Mouse (Mus musculus) megakaryocyte, adult 5-6 weeks (primary cell): ENCODE data around the gene Irf4. TPM values are rescaled to one million over a fixed set of nuclear protein-coding genes. Genes with fewer than 3 reads are reported as not detected.

Experiments used
- ATAC-seq: 2 replicates; pipeline ENCODE4 v1.8.0; 2016; ENCODE audit warnings: mild to moderate bottlenecking, inconsistent platforms; ENCODE audit not compliant: poor library complexity, severe bottlenecking
- total RNA-seq, 2 experiments: library from RNA; stranded (forward) in 1 of 2; stranded (reverse) in 1 of 2; fragments of 153-499, 151-499 nt in 1 of 2; fragments of 221-1000, 200-1000 nt in 1 of 2; gene quantifications; 2 replicates each; pipeline versions ENCODE4 v1.2.3 to v1.2.4; 2015 to 2017

Gene Irf4
- total RNA-seq, 2 experiments from 2014 or later = 12.4 to 13.0 TPM

GRCm38 (mm10) chr13:30793196-30793595 lies 44.2 kb downstream of the Irf4 start:
- no peak for ATAC-seq

GRCm38 (mm10) chr13:30793616-30794015 lies 44.6 kb downstream of the Irf4 start:
- no peak for ATAC-seq

- ATAC-seq = no peak
Measured at GRCm38 (mm10) chr13:30795960-30796359, 46.9 kb downstream of the Irf4 start.

GRCm38 (mm10) chr13:30801886-30802285 lies 52.9 kb downstream of the Irf4 start:
- ATAC-seq = no peak

- no peak for ATAC-seq
Measured at GRCm38 (mm10) chr13:30802336-30802955, 53.4 kb downstream of the Irf4 start.

GRCm38 (mm10) chr13:30809240-30809639 lies 60.2 kb downstream of the Irf4 start:
- ATAC-seq = no peak

- ATAC-seq = peak; percentile 38; the same call in 1 of the 2 replicates
Measured at GRCm38 (mm10) chr13:30813464-30813863, 64.4 kb downstream of the Irf4 start.

- peak; percentile 43; the same call in 1 of the 2 replicates for ATAC-seq
Measured at GRCm38 (mm10) chr13:30814256-30814655, 65.2 kb downstream of the Irf4 start.

Other genes with a start within 250 kb of the Irf4 start
- gene Uqcrfs1, start 203.9 kb upstream of the Irf4 start, total RNA-seq (2015) = 168 and 198 TPM in 2 replicates
- 108 and 114 TPM in 2 replicates for gene Uqcrfs1, start 203.9 kb upstream of the Irf4 start, total RNA-seq (2017)
- 77.1 and 97.8 TPM in 2 replicates for gene Dusp22, start 89.2 kb upstream of the Irf4 start, total RNA-seq (2015)
- 58.1 and 65.5 TPM in 2 replicates for gene Dusp22, start 89.2 kb upstream of the Irf4 start, total RNA-seq (2017)
- gene Hus1b, start 198.5 kb downstream of the Irf4 start, total RNA-seq (2015) = 0.65 and 0.98 TPM in 2 replicates
- 0.98 and 1.3 TPM in 2 replicates for gene Hus1b, start 198.5 kb downstream of the Irf4 start, total RNA-seq (2017)
- 51.4 and 59.8 TPM in 2 replicates for gene Exoc2, start 224.9 kb downstream of the Irf4 start, total RNA-seq (2015)
- gene Exoc2, start 224.9 kb downstream of the Irf4 start, total RNA-seq (2017) = 51.5 and 53.6 TPM in 2 replicates
- 0.07 TPM in 1 of 2 replicates, not detected in the other for gene Gm5447, start 225.0 kb downstream of the Irf4 start, total RNA-seq (2015)
- 0.59 TPM in 1 of 2 replicates, not detected in the other for gene Gm5447, start 225.0 kb downstream of the Irf4 start, total RNA-seq (2017)